Mouse (Mus musculus): Measurements from ENCODE around the gene Dut.

DNA sequence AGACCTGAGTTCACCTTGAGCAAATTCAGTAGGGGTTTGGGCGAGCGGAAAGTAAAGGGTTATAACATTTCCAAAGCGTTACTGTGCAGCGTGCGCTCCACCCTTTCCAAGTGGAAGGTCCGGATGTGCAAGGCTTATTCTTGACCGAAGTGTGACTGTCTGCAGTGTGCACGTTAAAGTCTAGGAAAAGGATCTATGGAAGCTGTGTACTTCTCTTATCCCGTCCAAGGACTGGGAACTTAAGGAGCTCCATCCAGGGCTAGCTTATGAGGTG lies 909 bp downstream of the Dut start:
- no peak for TF ChIP-seq POLR2A (IDR thresholded peaks at IDR 0.05; ENCODE audit: low read depth, low read length)
- TF ChIP-seq CTCF (IDR thresholded peaks at IDR 0.05; ENCODE audit: borderline replicate concordance, insufficient read depth, low read length) = no peak
